Mouse (Mus musculus): ENCODE data around the gene Plscr2.

Plscr2 gene

DNA sequence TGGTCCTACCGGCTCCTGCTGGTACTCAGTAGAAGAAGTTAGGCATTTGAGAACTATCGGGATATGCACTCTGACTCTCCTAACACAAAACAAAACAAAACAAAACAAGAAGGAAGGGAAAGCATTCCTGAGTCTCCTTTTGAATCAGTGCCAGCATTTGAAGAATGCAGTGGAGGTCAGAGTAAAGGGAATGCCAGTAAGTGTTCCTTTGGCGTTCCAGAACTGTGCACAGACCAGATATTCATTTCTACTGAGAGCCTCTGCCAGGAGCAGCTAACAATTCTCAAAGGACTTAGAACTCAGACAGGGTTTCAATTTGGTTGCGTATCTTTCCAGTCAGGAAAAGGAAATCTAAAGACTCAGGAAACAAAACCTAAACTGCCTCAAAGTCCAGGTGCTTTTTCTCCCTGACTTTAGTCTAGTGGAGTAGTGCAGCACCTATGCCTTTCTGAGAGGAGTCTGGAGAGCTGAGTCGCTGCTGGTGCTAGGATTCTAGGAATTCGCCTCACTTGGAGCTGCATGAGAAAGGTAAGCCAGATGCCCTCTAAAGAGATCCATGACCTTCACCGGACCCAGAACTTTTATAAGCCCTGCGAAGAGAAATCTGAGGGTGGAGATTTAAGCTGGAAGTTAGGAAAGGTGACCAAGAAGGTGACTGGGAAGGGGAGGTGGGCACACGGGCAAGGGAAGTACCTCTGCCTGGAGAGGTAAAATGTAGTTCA is at the start of gene Plscr2:
Gene Plscr2 (plus strand): TSS at position 117 of the 722 bp plus-strand sequence.
- peak; percentile 26 for DNase-seq (ENCODE audit: low spot score)

DNA sequence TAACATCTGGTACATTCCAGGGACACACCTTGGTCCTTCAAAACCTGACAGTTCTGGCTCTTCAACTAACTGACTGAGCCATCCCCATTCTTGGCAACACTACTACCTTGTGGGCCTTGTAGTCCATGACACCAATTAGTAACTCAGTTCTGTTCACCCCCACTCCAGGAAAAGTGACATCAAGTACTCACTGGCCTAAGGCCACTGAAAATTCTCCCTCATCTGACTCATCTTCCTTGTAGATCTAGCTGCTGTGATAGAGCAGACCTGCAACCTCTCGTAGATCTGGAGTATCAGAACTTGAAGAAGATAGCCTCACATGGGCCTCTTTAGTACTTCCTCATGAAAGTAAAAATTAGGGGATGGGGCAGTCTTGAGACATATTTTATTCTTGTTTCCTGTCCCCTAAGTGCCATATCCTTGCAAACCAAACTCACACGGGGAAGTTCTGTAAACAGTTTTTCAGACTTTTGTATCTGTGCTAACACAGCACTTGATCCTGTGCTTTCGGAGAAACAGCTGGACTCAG is 49.2 kb upstream of the Plscr2 start:
- DNase-seq (ENCODE audit: low spot score), result no peak

DNA sequence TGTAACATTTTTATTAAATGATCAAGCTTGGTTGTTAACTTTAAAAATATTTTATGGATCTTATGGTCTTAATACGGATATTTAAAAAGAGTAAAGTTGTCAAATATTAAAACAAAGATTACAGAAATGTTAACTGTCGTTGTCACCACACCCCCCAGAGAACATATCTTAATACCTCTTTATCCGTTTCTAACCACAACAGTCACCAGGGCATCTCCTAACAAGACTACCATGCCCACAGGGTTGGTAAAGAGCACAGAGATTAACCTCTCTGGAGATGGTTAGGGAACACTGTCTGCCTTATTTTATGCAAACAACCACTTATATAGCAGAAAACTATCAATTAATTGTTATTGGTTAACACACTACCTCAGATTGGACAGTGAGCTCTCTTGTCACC is 48.6 kb upstream of the Plscr2 start:
- DNase-seq (ENCODE audit: low spot score), result no peak

DNA sequence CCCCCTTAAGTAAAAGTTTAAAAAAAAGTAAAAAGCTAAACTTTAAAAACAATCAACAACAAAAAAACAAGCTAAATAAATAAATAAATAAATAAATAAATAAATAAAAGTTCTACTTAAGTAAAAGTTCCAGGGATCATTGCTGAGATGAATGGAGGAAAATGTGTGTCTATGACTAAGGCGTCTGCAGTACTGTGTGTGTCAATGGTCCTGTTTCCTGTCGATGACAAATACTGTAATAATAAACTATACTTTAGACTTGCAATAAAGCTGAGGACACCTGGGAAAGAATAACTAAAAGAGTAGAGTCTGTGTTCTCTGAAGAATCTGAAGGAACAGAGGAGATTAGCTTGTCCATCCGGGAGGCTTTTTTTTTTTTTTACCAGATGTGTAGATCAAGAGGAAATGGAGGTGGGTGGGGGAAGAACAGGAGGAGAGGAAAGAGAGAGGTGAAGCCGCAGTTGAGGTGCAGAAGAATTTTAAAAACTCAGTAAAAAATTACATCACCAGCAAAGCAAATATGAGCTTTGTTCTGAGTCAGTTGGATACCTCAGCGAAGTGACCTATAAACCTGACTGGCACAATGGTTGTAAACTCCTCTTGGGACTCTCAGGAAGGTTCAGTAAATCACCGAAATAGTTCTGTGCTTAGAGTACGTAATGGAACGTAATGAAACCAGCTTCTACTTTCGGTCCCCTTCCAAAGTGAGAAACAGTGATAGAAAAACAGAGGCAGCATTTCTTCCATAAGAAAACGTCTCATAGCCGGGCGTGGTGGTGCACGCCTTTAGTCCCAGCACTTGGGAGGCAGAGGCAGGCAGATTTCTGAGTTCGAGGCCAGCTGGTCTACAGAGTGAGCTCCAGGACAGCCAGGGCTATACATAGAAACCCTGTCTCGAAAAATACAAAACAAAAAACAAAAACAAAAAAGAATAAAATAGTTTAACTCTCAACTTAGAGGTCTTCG is 46.3 kb upstream of the Plscr2 start:
- no peak for DNase-seq (ENCODE audit: low spot score)

DNA sequence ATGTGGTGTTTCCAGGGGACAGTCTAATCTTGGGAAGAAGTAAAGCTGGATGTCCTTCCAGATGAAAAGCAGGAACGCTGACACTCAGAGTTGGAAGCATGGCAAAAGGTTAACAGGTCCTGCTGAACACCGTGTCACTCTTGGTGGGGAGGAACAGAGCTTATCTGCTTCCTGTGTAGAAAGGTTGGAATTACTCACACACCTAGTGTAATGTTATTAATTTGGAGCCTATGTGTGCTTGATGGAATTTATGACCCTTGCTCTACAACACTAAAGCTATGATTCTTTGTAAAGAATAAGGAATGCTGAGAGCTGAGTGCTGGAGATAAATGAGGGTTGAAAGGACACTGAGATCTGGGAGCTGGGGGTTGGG is 45.6 kb upstream of the Plscr2 start:
- no peak for DNase-seq (ENCODE audit: low spot score)

DNA sequence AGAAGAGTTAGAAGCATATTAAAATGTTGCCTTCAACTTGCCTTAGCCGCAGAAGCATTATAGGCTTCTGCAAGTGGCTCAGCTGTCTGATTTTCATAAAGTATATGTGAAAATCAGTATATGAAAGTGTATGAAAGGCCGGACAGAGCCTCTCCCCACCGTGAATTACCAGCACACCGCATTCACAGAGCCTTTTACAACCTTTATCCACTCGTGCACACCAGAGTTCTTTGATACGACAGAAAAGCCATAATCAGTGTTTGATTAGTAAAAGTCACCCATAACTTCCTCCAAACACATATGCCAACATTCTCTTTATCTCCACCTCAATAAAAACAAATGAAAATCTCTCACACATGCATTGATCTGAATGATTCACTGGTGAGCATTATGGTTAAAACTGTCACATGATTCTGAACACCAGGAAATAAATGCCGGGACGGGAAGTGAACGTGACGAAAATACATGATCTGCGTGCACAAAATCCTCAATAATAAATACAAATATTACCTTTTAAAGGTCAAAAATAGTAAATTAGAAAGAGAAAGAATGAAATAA is 40.4 kb upstream of the Plscr2 start:
- no peak for DNase-seq (ENCODE audit: low spot score)

DNA sequence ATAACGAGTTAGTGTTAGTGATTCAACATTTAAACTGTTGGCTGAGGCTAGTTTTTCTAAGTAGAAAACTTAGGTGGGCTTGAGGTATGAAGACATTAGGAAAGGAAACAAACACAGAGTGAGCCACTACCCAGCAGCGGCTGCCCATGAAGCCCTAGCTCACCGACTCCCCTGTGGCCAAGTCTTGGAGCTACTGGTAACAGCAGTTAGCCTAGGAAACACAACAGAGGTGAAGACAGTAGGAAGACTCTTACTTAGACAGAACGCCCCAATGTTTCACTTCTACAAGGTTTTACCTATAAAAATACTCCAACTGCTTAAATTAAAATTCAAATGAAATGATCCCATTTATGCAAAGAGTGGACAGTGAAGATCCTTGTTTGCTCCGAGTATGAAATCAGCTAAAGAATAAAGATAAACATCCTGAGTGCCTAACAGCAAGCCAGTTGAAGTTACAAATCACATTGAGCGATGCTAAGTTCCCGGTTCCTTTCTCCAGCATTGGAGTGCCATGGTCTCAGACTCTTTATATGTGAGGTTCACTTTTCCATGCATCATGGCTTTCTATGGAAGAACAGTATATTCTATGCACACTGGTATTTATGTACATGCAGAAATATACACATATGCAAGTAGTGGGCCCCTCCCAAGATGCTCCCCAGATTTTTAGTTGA is 26.5 kb upstream of the Plscr2 start:
- DNase-seq (ENCODE audit: low spot score), result no peak

DNA sequence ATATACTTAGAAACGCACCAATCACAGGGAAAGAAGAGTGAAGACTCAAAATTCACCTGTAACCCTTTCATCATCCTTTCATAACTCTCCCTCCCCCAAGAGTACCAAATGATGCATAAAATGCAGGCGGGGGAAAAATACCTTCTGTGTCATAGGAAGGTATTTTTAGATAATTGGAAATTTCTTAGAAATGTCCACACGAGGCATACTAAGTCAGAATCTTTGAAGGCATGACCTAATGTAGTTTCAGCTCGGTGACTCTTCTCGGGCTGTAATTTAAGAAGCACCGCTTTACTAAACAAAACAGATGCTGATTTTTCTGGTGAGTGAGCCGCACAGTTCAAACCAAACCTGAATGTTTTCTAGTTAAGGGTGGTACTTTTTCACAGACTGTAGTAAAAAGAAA is 26.0 kb upstream of the Plscr2 start, which contains the start of gene Plscr1:
Gene Plscr1 (plus strand): TSS at position 304 of the 406 bp plus-strand sequence.
- DNase-seq (ENCODE audit: low spot score), result no peak

DNA sequence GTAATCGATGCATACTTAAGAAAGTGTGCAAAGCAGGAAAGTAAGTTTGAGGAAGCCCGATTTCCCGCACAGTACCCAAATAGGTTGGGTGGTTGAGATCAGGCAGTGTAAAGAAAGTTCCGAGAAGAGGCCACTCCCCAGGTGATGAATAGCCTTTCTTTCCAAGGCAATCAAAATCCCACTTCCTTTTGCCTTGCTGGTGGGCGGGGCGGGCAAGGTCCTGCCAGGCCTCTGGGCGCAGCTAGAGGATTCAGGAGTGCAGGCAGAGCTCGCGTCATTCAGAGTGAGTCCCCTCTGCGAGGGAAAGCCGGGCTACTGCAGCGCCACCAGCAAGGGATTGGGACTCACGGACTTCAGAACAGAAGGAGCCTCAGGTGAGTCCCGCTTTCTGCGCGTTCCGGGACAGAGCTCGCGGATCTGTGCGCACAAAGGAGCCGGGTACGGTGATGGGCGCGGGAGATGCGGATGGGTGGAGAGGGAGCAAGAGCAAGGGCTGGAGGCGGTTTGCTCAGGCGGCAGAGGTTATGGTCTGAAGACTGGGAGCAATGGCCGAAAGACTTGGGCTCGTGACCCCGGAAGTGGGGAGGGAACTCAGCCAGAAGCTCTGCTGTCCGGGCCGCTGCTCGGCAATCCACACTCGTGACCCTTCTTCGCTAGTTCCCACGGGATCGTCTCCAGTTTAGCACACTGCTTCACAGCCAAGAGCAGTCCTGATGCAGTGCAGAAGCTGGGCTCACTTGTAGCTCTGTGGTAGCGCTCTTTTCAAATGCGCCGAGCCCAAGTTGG is 25.2 kb upstream of the Plscr2 start:
- peak; percentile 53 for DNase-seq (ENCODE audit: low spot score)

DNA sequence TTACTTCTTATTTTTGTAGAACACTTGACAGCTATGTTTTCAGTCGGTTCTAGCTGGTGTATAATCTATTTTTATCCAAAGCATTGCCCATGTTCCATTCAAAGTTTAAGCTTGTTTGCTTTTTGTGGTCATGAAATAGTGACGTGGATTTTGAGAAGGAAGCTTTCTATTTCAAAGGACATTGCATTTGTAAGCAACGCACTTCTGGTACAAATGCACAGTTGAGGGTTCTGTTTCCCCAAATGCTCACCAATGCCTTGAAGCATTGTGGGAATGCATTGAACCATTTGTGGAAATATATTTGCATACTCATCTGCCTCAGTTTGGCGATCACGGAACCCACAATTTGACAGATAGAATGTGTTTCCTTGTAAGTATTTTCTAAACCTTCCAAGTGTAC is 22.7 kb upstream of the Plscr2 start:
- no peak for DNase-seq (ENCODE audit: low spot score)

DNA sequence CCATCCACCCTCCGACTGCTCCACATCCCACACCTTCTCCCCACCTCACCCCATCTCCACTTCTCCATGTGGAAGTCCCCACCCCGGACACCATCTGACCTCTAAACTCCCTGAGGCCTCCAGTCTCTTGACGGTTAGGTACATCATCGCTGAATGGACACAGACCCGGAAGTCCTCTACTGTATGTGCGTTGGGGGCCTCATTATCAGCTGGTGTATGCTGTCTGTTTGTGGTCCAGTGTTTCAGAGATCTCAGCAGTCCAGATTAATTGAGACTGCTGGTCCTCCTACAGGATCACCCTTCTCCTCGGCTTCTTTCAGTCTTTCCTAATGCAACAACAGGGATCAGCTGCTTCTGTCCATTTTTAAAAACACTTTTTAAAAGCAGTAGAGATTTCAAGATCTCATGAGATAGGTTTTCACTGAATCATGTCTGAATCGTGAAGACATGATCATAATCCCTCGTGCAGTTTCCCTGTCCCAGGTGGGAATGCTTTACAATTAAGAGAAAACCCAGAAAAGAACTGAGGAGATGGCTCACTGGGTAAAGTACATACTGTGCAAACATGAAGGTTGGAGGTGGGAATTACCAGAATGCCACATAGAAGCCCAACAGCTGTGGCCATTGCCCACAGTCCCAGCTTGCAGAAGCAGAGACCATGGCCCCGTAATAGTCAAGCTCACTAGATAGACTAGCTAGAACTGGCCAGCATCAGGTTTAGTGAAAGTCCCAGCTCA is 21.6 kb upstream of the Plscr2 start:
- no peak for DNase-seq (ENCODE audit: low spot score)

DNA sequence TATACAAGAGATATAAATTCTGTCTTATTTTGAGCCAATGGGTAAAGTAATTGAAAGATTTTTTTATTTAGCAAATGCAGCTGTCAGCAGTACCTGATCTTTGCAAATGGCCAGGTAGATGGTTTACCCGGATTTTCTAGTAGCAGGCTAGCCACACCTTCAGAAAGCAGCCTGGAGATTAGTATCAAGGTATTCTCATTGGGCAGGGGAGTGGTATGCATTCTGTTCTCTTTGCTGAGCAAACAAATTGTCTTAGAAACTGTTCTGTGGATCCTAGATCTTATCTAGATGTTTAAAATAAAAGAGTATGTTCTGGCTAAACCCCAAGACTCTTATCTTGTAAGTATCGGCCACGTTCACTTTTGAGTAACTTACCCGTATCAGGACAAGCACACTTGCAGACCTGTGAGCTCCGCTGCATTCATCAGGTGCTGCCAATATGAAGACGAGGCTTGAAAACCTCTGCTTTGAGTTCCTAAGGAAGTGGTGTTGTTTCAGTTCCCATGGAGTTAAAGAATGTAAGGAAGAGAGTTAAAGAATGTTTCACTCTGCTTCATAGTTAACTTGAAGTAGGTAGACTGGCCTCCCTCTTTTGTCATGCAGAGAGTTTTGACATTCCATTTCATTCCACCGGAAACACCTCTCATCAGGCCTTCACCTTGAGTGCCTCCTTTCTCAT is 14.8 kb upstream of the Plscr2 start:
- DNase-seq (ENCODE audit: low spot score), result no peak

DNA sequence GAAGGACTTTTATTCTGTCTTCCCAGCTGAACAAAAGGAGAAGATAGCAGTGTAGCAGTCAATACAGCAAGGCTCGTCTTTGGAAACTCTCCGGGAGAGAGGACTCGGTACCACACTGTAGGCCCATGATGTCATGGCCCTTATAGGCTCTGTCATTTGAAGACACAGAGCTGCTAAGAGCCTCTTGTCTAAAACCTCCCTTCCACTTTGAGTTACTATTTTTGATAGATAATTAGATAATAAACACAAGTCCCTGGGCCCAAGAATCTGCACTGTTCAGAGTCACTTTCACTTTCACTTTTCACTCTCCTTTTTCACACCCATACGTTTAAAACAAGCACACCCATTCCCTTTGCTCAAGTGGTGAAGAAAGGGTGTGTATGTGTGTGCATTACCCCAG is 9.7 kb upstream of the Plscr2 start:
- DNase-seq (ENCODE audit: low spot score), result no peak

DNA sequence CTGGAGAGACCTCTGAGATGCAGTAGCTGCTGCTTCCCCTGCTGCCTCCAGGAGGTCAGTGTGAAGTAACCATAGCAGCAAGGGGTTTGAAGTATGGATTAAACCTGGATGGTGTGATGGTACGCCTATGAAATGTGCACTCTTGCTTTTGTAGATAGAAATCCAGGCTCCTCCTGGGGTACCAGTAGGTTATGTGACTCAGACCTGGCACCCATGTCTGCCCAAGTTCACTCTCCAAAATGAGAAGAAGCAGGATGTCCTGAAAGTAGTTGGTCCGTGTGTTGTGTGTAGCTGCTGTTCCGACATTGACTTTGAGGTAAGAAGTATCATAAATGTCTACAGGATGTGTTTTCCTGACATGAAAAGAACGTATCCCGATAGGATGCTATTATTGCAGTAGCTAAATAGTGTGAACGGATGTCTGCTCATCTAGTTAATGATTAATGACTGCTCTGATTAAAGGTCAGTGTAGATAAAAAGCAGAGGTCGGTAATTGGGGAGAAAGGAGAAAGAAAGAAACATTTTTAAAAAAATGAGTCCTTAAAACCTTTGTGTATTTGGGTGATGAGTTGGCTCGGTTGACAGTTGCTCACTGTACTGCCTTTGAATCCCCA is 8.7 kb upstream of the Plscr2 start:
- no peak for DNase-seq (ENCODE audit: low spot score)

DNA sequence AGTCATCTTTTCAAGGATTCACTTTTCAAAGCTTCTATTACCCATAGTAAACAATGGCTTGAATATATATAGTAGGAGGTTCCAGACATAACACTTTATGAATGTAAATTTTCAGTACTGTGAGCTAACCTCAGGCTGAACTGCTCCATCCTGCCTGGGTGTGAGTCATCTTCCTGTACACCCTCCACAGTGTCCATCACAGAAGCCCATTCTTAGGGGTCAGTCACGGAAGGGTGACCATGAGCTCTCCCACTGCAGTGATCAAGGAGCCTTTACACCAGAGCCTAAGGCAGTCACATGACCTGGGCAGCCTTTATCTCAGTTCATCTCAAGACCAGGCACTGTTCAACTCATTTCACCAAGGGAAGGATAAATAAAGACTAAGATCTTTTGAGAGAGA is 7.7 kb upstream of the Plscr2 start:
- DNase-seq (ENCODE audit: low spot score), result no peak

DNA sequence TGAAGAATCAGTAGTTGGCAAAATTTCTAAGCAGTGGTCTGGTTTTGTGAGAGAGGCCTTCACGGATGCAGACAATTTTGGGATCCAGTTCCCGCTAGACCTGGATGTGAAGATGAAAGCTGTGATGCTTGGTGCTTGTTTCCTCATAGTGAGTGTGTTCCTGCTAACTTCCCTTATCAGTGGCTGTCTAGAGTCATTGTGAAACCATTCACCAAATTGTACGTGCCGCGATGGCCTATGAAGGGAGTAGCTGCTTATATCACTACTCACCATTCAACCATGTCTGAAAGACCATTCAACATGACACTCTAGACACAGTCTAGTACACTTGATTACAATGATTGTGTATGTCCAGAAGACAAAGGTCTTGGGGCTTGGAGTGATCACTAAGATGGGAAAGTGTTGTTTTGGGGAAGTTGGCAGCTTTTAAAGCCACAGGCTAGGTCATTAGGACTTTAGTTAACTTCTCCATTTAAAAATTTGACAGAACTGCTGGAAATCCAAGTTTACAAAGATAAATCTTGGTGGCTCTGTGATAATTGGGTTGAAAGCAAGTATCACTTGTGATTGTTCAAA is 5.5 kb upstream of the Plscr2 start:
- DNase-seq (ENCODE audit: low spot score), result no peak

DNA sequence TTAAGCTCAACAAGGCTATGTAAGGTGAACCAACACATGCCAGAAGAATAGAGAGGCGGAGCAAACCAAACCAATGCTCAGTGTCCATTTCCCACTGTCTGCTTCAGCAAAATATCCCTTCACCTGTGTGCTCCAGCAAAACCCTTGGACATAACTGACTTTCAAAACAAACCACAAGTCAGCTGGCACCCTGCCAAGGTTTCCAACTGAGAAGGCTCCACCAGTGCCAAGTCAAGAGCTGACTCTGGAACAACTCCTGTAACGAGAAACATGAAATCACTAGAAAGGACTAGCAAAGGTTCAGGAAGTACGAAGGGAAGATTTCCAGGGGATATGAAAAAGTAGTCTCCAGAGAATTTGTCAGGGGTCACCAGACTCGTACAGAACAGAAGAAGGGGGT is 4.5 kb upstream of the Plscr2 start:
- peak; percentile 34 for DNase-seq (ENCODE audit: low spot score)

DNA sequence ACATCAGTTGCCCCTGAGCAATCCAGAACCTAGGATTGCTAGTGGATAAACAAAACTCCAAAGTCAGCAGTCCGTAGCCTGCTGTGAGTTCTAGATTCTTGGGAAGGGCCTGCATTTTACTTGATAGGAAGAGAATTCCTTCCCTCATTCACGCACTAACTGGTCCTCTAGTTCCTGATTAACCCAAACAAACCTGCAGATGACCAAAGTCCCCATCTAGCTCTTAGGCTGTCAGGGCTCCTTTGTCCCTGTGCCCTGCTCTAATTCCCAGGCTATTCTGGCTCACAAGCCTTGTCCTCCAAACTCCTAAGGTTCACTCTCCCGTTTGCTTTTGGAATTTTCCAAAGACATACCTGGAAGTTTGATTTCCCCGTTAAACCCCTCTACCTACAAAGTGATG is 2.8 kb upstream of the Plscr2 start:
- no peak for DNase-seq (ENCODE audit: low spot score)

DNA sequence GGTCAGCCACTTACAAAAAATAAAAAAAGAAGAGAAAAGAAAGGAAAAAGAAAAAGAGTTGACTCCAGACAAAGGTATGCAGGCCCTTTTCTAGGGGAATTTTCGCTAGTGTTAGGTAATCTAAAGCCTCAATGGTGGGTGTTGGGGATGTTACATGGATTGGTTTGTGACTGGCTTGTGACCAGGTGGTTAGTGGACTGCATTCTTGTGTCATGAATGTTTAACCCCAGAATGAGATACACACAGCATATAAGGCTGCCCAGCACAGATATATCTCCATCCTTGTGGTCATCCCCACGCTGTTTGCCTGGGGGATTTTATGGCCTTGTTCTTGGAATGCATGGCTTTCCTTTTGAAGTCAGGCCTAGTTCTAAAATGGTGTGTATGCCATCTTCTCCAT is 2.1 kb upstream of the Plscr2 start:
- no peak for DNase-seq (ENCODE audit: low spot score)

Measured in testis, postnatal 14 days (tissue).